Mouse (Mus musculus) spleen, adult 2 months (tissue): ENCODE measurements at regions not wholly inside any gene's neighbourhood (a gene's known extent, or its start where the extent isn't known, plus 50 kb on each side); places are given as distances from the start of the nearest gene placed in this dataset.

Experiments
- DNase-seq, 2 experiments: peaks; one replicate each; pipeline versions ENCODE4 v3.0.0 to v3.0.0-alpha.2; 2012 to 2021; ENCODE audit warnings: low spot score in 2 of 2, low read depth in 1 of 2
- H3K27ac ChIP-seq: fragments of 200-500 bp; 2 replicates; pipeline ENCODE4 v1.5.1; 2012; ENCODE audit warnings: low read length, inconsistent platforms; ENCODE audit not compliant: insufficient read depth
- H3K27me3 ChIP-seq: fragments of 200-500 bp; 2 replicates; pipeline ENCODE4 v1.6.1; 2012; ENCODE audit warnings: mild to moderate bottlenecking, moderate library complexity, low read length, inconsistent platforms; ENCODE audit not compliant: control insufficient read depth, insufficient read depth
- H3K36me3 ChIP-seq: fragments of 200-500 bp; 2 replicates; pipeline ENCODE4 v1.6.1; 2012; ENCODE audit warnings: mild to moderate bottlenecking, low read length, inconsistent platforms; ENCODE audit not compliant: control insufficient read depth, insufficient read depth
- H3K4me1 ChIP-seq: fragments of 200-500 bp; 2 replicates; pipeline ENCODE4 v1.6.1; 2011; ENCODE audit warnings: inconsistent platforms; ENCODE audit not compliant: control insufficient read depth, insufficient read depth, insufficient read length
- H3K4me3 ChIP-seq: fragments of 200-500 bp; 2 replicates; pipeline ENCODE4 v1.5.1; 2011; ENCODE audit warnings: mild to moderate bottlenecking, inconsistent platforms; ENCODE audit not compliant: insufficient read depth, insufficient read length; ENCODE audit errors: extremely low read depth
- CTCF ChIP-seq: fragments of 200-500 bp; IDR thresholded peaks from 2 replicates; pipeline ENCODE4 v1.5.1; 2011; ENCODE audit warnings: mild to moderate bottlenecking, inconsistent platforms; ENCODE audit not compliant: insufficient read depth, insufficient read length, insufficient replicate concordance; ENCODE audit errors: extremely low read depth
- POLR2A ChIP-seq: fragments of 200-500 bp; IDR thresholded peaks from 2 replicates; pipeline ENCODE4 v1.6.1; 2011; ENCODE audit warnings: low read depth, low read length, inconsistent platforms
- WGBS: fragments of 180-500 bp; shearing (Covaris S2); methylation state at CpG from one replicate; pipeline ENCODE4 v1.1.7; 2018; 5-methylcytosine and 5-hydroxymethylcytosine counted together

DNA sequence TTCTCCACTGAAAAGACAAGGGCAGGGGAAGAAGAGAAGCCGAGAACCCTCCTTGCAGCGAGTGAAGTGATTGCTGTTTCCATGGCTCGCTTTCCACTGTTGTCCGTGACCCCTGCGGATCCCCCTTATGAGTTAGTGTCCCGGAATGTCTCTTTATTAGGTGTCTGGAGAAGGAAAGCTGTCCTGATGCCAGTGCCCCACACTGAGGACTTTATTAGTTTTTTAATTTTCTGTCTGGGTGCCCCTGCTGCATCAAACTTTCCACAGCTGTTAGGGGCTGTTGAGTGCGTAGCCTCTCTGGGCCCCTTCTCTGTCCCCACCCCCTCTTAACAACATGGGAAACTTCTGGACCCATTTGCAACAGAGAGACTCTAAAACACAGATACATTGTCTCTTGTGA, 156.9 kb upstream of the Hes1 start:
- TF ChIP-seq POLR2A (no peak), CTCF (no peak)
- WGBS: 94% methylated on average over 7 of the region's 7 CpGs
- no peak for DNase-seq
- Histone ChIP-seq H3K4me1 (peaks cover 3% of the 10 kb centered on the region; the same call in 1 of the 2 replicates), H3K27me3 (no peaks in the 10 kb centered on the region), H3K36me3 (no peaks in the 10 kb centered on the region), H3K27ac (no peak overlapping the region), H3K4me3 (no peak overlapping the region)

DNA sequence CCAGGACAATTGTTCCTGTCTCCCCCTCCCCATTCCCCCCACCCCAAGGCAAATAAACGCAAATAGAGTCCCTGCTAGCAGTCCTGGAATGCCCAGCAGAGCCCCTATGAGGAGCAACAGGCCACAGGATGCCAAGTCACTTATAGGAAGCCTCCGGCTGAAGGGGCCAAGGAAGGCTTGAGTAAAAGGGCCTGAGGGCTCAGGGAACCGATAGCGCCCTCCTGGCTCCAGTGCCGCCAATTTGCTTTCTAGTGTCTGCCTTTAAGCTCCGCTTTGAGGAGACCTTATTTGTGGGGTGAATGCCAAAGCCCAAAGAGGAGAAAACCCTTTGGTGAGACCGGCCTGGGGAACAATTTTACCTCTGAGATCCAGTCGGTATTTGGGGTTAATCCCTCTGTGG, 156.2 kb upstream of the Hes1 start:
- 90% methylated on average over 8 of the region's 8 CpGs for WGBS
- H3K4me3 ChIP-seq: no peak overlapping the region
- H3K36me3 ChIP-seq: no peaks in the 10 kb centered on the region
- no peak overlapping the region for H3K27ac ChIP-seq
- no peaks in the 10 kb centered on the region for H3K27me3 ChIP-seq
- H3K4me1 ChIP-seq: peaks cover 3% of the 10 kb centered on the region; the same call in 1 of the 2 replicates
- TF ChIP-seq POLR2A (no peak), CTCF (no peak)
- no peak for DNase-seq

- peaks cover 3% of the 10 kb centered on the region; the same call in 1 of the 2 replicates for H3K4me1 ChIP-seq
- H3K4me3 ChIP-seq: no peak overlapping the region
- TF ChIP-seq CTCF: no peak
- no peak for TF ChIP-seq POLR2A
- H3K36me3 ChIP-seq: no peaks in the 10 kb centered on the region
- no peak for DNase-seq
- no peak overlapping the region for H3K27ac ChIP-seq
- 90% methylated on average over 5 of the region's 5 CpGs for WGBS
- no peaks in the 10 kb centered on the region for H3K27me3 ChIP-seq
Observed at GRCm38 (mm10) chr16:29909923-29910465, 154.2 kb upstream of the Hes1 start.

DNA sequence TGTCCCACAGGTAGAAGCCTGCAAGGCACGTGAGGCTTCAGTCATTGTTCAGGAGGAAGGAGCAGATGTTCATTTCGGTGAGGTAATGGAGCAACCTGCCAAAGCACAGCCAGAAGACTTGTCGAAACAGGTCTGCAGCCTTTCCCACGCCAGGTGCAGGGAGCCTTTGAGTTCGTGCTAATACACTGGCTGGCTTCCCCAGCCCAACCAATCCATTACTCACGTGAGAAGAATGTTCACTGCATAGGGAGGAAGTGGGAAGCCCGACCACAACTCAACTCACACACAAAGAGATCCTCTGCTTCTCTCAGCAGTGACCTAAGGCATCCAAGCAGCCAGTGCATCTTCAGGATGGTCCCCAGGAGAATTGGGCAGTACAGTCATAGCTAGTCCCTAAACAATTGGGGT, 153.0 kb upstream of the Hes1 start:
- no peak for DNase-seq
- TF ChIP-seq CTCF (no peak), POLR2A (no peak)
- H3K4me1 ChIP-seq: peaks cover 3% of the 10 kb centered on the region; the same call in 1 of the 2 replicates
- no peaks in the 10 kb centered on the region for H3K27me3 ChIP-seq
- H3K36me3 ChIP-seq: no peaks in the 10 kb centered on the region
- 52% methylated on average over 7 of the region's 7 CpGs for WGBS
- no peak overlapping the region for H3K4me3 ChIP-seq
- no peak overlapping the region for H3K27ac ChIP-seq

GRCm38 (mm10) chr16:29913357-29914010, 150.7 kb upstream of the Hes1 start:
- Histone ChIP-seq H3K4me1 (peaks cover 3% of the 10 kb centered on the region; the same call in 1 of the 2 replicates), H3K27ac (no peak overlapping the region), H3K27me3 (no peaks in the 10 kb centered on the region), H3K36me3 (no peaks in the 10 kb centered on the region), H3K4me3 (no peak overlapping the region)
- TF ChIP-seq POLR2A: no peak
- TF ChIP-seq CTCF: no peak
- WGBS: 86% methylated on average over 8 of the region's 8 CpGs
- DNase-seq: no peak

DNA sequence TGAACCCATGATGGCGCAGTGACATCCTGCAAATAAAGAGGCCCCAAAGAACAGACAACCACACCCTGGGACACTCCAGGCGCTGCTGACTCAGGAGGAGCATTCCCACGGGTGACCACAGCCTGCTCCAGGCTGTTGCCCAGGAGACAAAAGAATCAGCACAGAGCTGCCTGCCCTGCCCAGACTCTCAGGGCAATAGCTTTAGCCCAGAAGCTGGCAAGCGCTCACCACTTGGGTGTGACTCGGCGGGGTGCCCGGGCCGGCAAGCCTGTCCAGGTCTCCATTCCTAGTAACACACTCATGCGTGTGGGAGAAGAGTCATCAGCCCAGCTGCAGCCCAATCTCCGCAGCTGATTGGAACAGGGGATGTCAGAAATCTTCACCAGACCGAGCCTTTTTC, 148.8 kb upstream of the Hes1 start:
- H3K27ac ChIP-seq: no peak overlapping the region

DNA sequence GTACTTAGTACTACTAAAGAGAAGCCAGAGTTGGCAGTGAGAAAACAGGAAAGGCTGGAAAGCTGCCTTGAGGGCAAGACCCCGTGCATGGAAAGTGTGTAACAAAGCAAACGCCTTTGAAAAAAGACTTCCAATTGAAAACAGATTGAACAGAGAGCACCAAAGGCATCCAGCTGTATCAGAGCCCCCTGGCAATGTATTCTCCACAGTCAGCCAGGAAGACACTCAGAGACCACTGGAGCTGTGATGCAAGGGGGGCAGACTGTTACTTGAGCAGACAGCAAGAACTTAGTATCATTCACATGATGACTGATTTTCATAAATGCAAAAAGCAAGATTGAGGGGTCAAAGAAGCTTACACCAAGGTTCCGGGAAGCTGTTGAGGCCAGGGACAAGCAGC, 146.2 kb upstream of the Hes1 start:
- no peaks in the 10 kb centered on the region for H3K36me3 ChIP-seq
- WGBS: 56% methylated on average over 3 of the region's 3 CpGs
- no peak for DNase-seq
- H3K27me3 ChIP-seq: no peaks in the 10 kb centered on the region
- H3K27ac ChIP-seq: no peak overlapping the region
- H3K4me3 ChIP-seq: no peak overlapping the region
- H3K4me1 ChIP-seq: no peaks in the 10 kb centered on the region
- TF ChIP-seq CTCF (no peak), POLR2A (no peak)

More for the DNA sequence above, 148.8 kb upstream of the Hes1 start:
- no peak overlapping the region for H3K4me3 ChIP-seq
- DNase-seq: no peak
- peaks cover 3% of the 10 kb centered on the region; the same call in 1 of the 2 replicates for H3K4me1 ChIP-seq
- TF ChIP-seq CTCF (no peak), POLR2A (no peak)
- no peaks in the 10 kb centered on the region for H3K36me3 ChIP-seq
- 85% methylated on average over 11 of the region's 11 CpGs for WGBS
- H3K27me3 ChIP-seq: no peaks in the 10 kb centered on the region
